Mouse (Mus musculus): ENCODE measurements around the gene Mrpl16. TPM values are rescaled to one million over a fixed set of nuclear protein-coding genes. Genes with fewer than 3 reads are reported as not detected.

Gene Mrpl16
- 58.3 and 59.6 TPM in 2 replicates for total RNA-seq (2012; rRNA removed)
- polyA plus RNA-seq (2012; ENCODE audit: insufficient read depth in 1 of 2, insufficient read length in 2 of 2, low read depth in 1 of 2, low replicate concordance in 2 of 2, missing spikeins in 1 of 2): 10 to 100 TPM in 1 of 2 experiments, not detected in 1; 46.8 TPM

DNA sequence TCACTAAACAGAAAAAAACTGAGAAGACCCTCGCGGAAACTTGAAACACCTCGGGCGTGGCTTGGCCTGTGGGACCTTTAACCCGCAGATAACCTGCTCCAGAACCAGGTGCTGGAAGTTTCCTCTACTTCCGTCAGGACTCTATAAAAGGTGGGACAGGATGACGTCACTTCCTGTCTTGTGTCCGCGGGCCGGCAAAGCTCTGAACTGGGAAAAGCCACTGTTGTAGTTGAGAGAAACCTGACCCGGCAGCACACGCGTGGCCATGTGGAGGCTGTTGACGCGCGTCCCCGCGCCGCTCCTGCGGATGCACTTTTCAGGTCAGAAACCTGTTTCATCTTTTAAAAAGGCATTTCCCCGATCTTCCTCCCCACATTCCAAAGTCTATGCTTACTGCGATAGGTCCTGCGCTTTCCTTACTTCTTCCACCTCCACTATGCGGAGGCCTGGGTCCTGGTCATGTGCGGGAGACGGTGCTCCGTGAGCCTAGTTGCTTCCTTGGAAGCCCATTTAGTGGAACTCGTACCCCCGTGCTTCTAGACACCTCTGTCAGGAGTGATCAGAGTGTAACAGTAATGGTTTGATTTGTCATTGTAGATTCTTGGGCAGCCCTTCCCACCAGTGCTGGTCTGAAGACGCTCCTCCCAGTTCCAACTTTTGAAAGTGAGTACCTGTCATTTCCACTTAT, at the start of gene Mrpl16:
Mrpl16 (plus strand) TSS at position 187 of the 688 bp plus-strand sequence.
- no peaks in the 10 kb centered on the region for H3K27me3 ChIP-seq (ENCODE audit: control insufficient read depth in 1 of 2, insufficient read depth in 2 of 2, low read length in 2 of 2)
- H3K9ac ChIP-seq (ENCODE audit: control insufficient read depth, low read depth, low read length, poor library complexity, severe bottlenecking): peak within 1 kb of the TSS; percentile 86
- peak; percentile 96 for DNase-seq (ENCODE audit: low read depth, low spot score)
- H3K9me3 ChIP-seq (replicated peaks; ENCODE audit: insufficient read depth, low read length): no peaks in the 10 kb centered on the region
- H3K4me1 ChIP-seq (ENCODE audit: control insufficient read depth in 1 of 2, insufficient read depth in 2 of 2, low read length in 2 of 2): peaks cover 7 to 9% of the 10 kb centered on the region in 2 experiments; a peak in 3 of 4 replicates
- H3K4me3 ChIP-seq (ENCODE audit: control insufficient read depth in 1 of 2, insufficient read depth in 1 of 2, low read depth in 2 of 2, low read length in 2 of 2): peak within 1 kb of the TSS; percentile 59 to 96
- H3K27ac ChIP-seq (ENCODE audit: control insufficient read depth, low read depth, low read length): peak within 1 kb of the TSS; percentile 46
- peaks cover 14% of the 10 kb centered on the region for H3K79me2 ChIP-seq (ENCODE audit: control insufficient read depth, insufficient read depth, low read length, poor library complexity)
- peaks cover 8 to 13% of the 10 kb centered on the region in 2 experiments for H3K36me3 ChIP-seq (ENCODE audit: control insufficient read depth in 1 of 2, insufficient read depth in 2 of 2, low read length in 2 of 2)
- TF ChIP-seq E2F4 (IDR thresholded peaks at IDR 0.05; ENCODE audit: borderline replicate concordance, low read depth, low read length) (no peak; the same call in 1 of the 2 replicates), ZNF384 (IDR thresholded peaks at IDR 0.05; ENCODE audit: low read depth, low read length) (peak; percentile 22; the same call in 1 of the 2 replicates), CTCF (IDR thresholded peaks at IDR 0.05 in 2 of 3, conservative IDR thresholded peaks at IDR 0.05 in 1 of 3; ENCODE audit: control insufficient read depth in 1 of 3, insufficient read depth in 1 of 3, low read depth in 2 of 3, low read length in 3 of 3, poor library complexity in 1 of 3, severe bottlenecking in 1 of 3) (no peak), POLR2A (IDR thresholded peaks at IDR 0.05; ENCODE audit: control insufficient read depth in 1 of 2, insufficient read depth in 1 of 2, low read depth in 1 of 2, low read length in 2 of 2, poor library complexity in 1 of 2) (peak; percentile 51 to 89), NELFE (IDR thresholded peaks at IDR 0.05; ENCODE audit: low read depth, low read length) (peak; percentile 65), BHLHE40 (IDR thresholded peaks at IDR 0.05; ENCODE audit: borderline replicate concordance, low read depth, low read length) (no peak), CHD2 (IDR thresholded peaks at IDR 0.05; ENCODE audit: low read length) (no peak), POLR2AphosphoS5 (IDR thresholded peaks at IDR 0.05; ENCODE audit: borderline replicate concordance, low read depth, low read length) (no peak), MEF2A (IDR thresholded peaks at IDR 0.05; ENCODE audit: extremely low read depth, insufficient replicate concordance, low read depth, low read length, poor library complexity, severe bottlenecking) (no peak), ETS1 (IDR thresholded peaks at IDR 0.05; ENCODE audit: low read depth, low read length) (peak; percentile 77), MAFK (IDR thresholded peaks at IDR 0.05; ENCODE audit: borderline replicate concordance, low read depth, low read length) (no peak), SIN3A (IDR thresholded peaks at IDR 0.05; ENCODE audit: low read length) (peak; percentile 89), MAX (IDR thresholded peaks at IDR 0.05; ENCODE audit: low read length) (peak; percentile 78; the same call in 1 of the 2 replicates), ZKSCAN1 (IDR thresholded peaks at IDR 0.05; ENCODE audit: low read depth, low read length) (no peak), HCFC1 (IDR thresholded peaks at IDR 0.05; ENCODE audit: low read depth, low read length) (peak; percentile 91), USF1 (IDR thresholded peaks at IDR 0.05; ENCODE audit: low read depth, low read length) (0 out of 2 replicates have a peak, but pooled peaks have one; percentile 17), MYB (IDR thresholded peaks at IDR 0.05; ENCODE audit: low read depth, low read length) (no peak), GABPA (IDR thresholded peaks at IDR 0.05; ENCODE audit: low read depth, low read length) (no peak), MYC (IDR thresholded peaks at IDR 0.05; ENCODE audit: low read depth, low read length) (peak; percentile 76; the same call in 1 of the 2 replicates), RCOR1 (IDR thresholded peaks at IDR 0.05; ENCODE audit: low read depth, low read length) (no peak), MAZ (IDR thresholded peaks at IDR 0.05; ENCODE audit: low read depth, low read length) (no peak), TBP (IDR thresholded peaks at IDR 0.05; ENCODE audit: low read depth, low read length) (peak; percentile 92), POLR2AphosphoS2 (IDR thresholded peaks at IDR 0.05; ENCODE audit: low read length) (peak; percentile 57; the same call in 1 of the 2 replicates), NRF1 (IDR thresholded peaks at IDR 0.05; ENCODE audit: insufficient read depth, low read depth, low read length, poor library complexity, severe bottlenecking) (no peak), MXI1 (IDR thresholded peaks at IDR 0.05; ENCODE audit: low read depth, low read length) (peak; percentile 76), CHD1 (IDR thresholded peaks at IDR 0.05; ENCODE audit: low read depth, low read length) (no peak), TCF12 (IDR thresholded peaks at IDR 0.05; ENCODE audit: low read depth, low read length) (peak; percentile 68), ZMIZ1 (IDR thresholded peaks at IDR 0.05; ENCODE audit: low read depth, low read length) (0 out of 2 replicates have a peak, but pooled peaks have one; percentile 54), JUND (IDR thresholded peaks at IDR 0.05; ENCODE audit: low read depth, low read length) (peak; percentile 87), ZC3H11A (IDR thresholded peaks at IDR 0.05; ENCODE audit: low read depth, low read length) (0 out of 2 replicates have a peak, but pooled peaks have one; percentile 17), ELF1 (IDR thresholded peaks at IDR 0.05; ENCODE audit: low read depth, low read length) (peak; percentile 79), UBTF (IDR thresholded peaks at IDR 0.05; ENCODE audit: borderline replicate concordance, insufficient read depth, low read depth, low read length) (no peak), RAD21 (IDR thresholded peaks at IDR 0.05; ENCODE audit: low read depth, low read length) (no peak), SMC3 (IDR thresholded peaks at IDR 0.05; ENCODE audit: low read depth, low read length) (no peak), USF2 (IDR thresholded peaks at IDR 0.05; ENCODE audit: borderline replicate concordance in 1 of 2, insufficient read depth in 1 of 2, low read depth in 1 of 2, low read length in 2 of 2) (no peak)
